Mouse (Mus musculus) cerebellum, adult 9-11 months (tissue): ENCODE measurements around the gene Ell2.

Experiments used
- DNase-seq: peaks from one replicate; pipeline ENCODE4 v3.0.0; 2022

Gene Ell2

DNA sequence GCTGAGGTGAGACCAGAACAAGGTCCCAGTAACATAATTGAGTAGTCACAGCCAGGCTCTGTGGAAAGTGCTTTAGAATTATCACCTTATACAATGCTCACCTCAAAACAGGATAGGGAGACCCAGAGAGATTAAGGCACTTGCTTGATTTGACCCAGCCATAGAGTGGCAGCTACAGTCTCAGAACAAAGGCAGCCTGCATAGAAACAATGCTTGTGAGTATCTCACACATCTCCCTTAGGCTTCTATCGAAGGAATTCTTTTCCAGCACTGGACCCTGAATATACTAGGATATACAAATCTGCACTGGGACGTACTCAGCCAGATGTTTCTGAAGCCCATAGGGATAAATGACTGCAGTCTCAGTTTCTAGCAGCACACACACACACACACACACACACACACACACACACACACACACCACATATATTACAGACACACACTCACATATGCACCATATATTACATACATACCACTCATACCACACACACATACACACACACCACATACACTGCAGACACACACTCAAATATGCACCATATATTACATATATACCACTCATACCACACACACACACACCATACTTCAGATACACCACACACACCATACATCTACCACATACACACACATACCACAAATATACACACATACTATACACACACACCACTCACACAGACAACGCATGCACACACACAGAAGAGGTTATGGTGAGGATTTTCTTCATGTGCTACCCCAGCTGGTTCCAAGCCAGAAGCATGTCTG is 112.6 kb downstream of the Ell2 start:
- no peak for DNase-seq

DNA sequence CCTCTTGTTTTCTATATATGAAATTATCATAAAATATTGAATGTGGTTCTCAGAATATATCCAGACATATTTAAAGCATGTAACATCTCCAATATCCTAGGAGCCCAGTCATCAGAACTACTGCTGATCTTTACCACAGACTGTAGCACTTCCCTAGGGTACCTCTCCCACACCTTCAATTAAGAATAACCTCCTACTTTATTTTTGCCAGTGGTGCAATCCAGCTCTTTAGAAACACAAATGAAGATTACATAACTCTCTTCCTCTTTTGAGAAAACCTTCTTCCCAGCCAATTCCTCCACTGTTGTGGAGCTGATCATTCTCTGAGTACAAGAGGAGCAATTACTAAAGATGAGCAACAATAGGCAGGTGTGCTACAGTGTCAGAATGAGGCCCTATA is 113.3 kb downstream of the Ell2 start:
- DNase-seq = no peak
